Mouse (Mus musculus) brain, embryonic 14.5 days (tissue): Measurements from ENCODE around the gene Schip1. TPM values are rescaled to one million over a fixed set of nuclear protein-coding genes. Genes with fewer than 3 reads are reported as not detected.
A peak's percentile ranks its signal among the peaks of the same experiment; 100 is the strongest.
"Not testable (repeated sequence)": the region's sequence is repeated elsewhere in the genome, so short reads cannot be mapped to it uniquely, and the experiment has no call there.

ENCODE experiments used
- DNase-seq: peaks from one replicate; pipeline ENCODE4 v3.0.0-alpha.2; 2011; ENCODE audit warnings: low read depth
- CTCF ChIP-seq: fragments of 200-500 bp; IDR thresholded peaks from 2 replicates; pipeline ENCODE4 v1.5.1; 2012; ENCODE audit warnings: inconsistent platforms, mild to moderate bottlenecking, moderate library complexity, borderline replicate concordance; ENCODE audit not compliant: insufficient read depth, insufficient read length; ENCODE audit errors: extremely low read depth
- POLR2A ChIP-seq: fragments of 200-500 bp; IDR thresholded peaks from 2 replicates; pipeline ENCODE4 v1.6.1; 2012; ENCODE audit warnings: mild to moderate bottlenecking, inconsistent platforms, borderline replicate concordance; ENCODE audit not compliant: poor library complexity, insufficient read depth, insufficient read length, severe bottlenecking; ENCODE audit errors: extremely low read depth
- polyA plus RNA-seq: library from polyadenylated mRNA; depleted of rRNA; stranded (reverse); fragments of >200 nt; gene quantifications from 2 replicates; pipeline ENCODE4 v1.2.3, GENCODE M21; 2012

Gene Schip1
- polyA plus RNA-seq, 1 experiment: 80.7 TPM

GRCm38 (mm10) chr3:68071395-68072386 lies 7.1 kb downstream of the Schip1 start:
- DNase-seq: peak; percentile 97
- TF ChIP-seq CTCF: no peak
- TF ChIP-seq POLR2A: no peak

- no peak for DNase-seq
Measured at GRCm38 (mm10) chr3:68077406-68077805, 12.8 kb downstream of the Schip1 start.

GRCm38 (mm10) chr3:68085024-68085423 lies 20.4 kb downstream of the Schip1 start:
- no peak for DNase-seq
- TF ChIP-seq CTCF (no peak), POLR2A (no peak)

More at GRCm38 (mm10) chr3:68077406-68077805, 12.8 kb downstream of the Schip1 start:
- TF ChIP-seq CTCF (no peak), POLR2A (no peak)

GRCm38 (mm10) chr3:68092108-68092507 lies 27.5 kb downstream of the Schip1 start:
- TF ChIP-seq POLR2A: no peak
- TF ChIP-seq CTCF: no peak
- no peak for DNase-seq

- DNase-seq: peak; percentile 90
- TF ChIP-seq CTCF: no peak
- TF ChIP-seq POLR2A: no peak
Measured at GRCm38 (mm10) chr3:68096724-68097431, 32.3 kb downstream of the Schip1 start.

DNA sequence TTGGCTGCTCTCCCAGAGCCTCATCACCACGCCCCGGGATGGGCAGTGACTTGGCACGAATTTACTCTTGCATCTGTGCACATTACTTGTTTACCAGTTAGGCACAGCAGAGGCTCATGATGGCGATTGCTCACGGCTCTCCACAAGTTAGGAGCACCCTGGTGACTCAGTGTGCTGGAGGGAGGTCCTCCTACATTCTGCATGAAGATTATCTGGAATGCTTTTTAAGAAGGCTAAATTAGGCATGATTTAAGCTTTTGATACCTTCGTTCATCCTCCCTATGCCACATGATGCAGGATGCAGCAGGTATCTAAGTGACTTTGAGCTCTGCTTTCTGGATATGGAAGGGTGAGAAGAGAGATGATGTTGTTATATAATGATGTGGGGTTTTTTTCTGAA lies 35.0 kb downstream of the Schip1 start:
- not testable (repeated sequence) for DNase-seq

DNA sequence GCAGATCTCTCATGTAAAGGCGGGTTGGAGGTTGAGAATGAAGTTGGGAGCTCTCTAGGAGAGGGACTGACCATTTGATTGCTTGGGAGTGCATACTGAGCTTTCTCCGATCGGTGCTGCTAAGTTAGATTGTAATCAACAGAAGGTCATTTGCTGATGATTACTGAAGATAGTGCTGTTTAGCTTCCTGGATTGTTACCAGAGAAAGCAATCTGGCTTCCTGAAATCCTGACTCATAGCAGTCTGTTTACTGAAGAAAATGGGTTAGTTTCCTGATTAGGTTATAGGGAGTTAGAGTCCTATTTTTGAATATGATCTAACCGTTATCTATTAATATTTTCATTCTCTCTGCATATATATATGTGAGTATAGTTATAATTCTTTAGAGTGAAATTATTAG lies 36.7 kb downstream of the Schip1 start:
- peak; percentile 50 for DNase-seq
- TF ChIP-seq CTCF: no peak
- no peak for TF ChIP-seq POLR2A

DNA sequence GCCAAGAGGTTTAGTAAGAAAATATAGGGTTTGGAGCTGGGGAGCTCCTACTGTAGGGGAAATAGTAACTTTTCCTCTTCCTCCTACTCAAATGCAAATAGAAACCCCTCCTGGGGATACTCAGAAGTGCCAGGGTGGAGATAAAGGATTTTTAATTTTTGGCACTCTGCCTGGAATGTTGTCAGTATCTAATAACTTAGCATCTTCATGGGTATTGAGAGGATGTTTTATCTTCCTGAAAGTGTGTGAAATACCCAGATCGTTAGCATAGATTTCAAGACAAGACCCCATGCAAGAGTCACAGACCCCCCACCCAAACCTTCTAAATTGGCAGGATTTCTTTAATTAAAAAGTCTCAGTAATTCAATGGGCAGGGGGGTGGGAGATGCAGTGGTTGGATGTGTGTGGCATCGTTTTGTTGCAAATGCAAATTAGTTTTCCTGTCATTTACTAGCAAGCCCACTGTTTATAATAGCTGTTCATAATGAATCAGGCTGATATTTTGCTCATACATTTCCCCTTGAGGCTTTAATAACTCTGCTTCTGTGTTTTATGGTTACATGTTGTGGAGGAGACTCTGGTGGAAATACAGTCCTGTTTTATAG lies 40.6 kb downstream of the Schip1 start:
- TF ChIP-seq POLR2A (no peak), CTCF (no peak)
- peak; percentile 59 for DNase-seq

DNA sequence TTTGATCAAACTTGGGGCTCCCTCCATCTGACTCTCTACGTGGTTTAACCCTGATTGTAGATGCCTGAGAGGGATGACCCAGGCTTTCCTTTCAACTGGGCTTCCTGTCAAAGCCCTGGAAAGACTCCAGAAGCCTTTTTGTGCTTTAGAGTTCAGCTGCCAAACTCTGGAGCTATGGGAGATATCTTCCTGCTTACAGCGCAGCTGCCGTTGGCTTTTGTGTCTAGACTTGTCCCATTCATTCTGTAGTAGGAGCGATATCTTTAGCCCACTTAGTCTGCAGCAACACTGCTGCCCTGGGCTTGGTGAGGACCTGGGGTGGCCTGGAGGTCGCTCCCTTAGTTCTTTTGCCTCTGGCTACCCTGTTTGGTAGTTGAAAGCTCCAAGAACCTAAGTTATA lies 56.7 kb downstream of the Schip1 start:
- no peak for TF ChIP-seq CTCF
- no peak for TF ChIP-seq POLR2A

DNA sequence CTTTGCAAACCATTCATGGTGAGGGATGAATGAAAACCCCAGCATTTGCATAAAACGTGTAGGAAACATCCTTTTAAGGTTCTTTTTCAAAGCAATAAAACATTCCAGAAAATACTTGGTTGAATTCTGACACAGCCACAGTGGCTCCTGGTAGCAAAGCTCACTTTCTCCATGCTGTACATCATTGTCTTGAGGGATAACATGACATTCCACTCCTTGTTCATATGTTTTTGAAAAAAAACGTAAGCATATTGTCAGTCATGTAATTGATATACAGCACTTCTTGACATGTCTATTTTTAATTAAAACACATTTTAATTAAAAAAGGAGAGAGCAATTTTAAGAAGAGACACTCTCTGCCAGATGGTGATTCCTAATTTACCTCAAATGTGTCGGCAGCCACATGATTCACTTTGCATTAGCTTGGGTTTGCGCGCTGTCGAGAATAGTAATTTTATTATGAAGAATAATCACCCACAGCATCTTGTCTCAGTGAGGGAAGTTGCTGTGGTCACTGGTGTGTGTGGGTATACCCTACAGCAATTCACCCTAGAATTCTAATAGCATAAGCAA lies 61.8 kb downstream of the Schip1 start:
- DNase-seq: peak; percentile 65
- TF ChIP-seq CTCF (no peak), POLR2A (no peak)

More for the DNA sequence above, 56.7 kb downstream of the Schip1 start:
- peak; percentile 54 for DNase-seq

DNA sequence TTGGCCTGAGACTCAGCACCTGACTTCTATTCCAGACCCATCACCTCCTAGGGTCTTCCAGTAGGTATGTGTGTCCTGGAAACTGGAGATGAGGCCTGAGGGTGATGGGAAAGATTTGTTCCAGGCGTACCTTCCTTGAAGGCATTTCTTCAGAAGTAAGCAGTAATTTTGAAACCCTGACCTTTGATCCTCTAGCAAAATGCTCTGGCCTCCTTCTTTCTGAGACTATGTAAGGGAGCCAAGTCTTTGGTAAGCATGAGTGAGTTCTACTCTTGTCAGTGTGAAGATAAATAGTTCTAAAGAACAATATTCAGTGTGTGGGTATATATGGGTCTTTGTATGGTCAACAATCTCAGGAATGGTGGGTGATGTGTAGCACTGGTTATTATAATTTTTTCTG lies 65.8 kb downstream of the Schip1 start:
- DNase-seq: no peak
- TF ChIP-seq CTCF (no peak), POLR2A (no peak)
